Mouse (Mus musculus) midbrain, embryonic 10.5 days (tissue): ENCODE data around the gene Cd3g. TPM values are rescaled to one million over a fixed set of nuclear protein-coding genes. Genes with fewer than 3 reads are reported as not detected.

Experiments used
- DNase-seq: peaks from one replicate; pipeline ENCODE4 v3.0.0-alpha.2; 2017; ENCODE audit warnings: low spot score
- H3K27ac ChIP-seq: fragments of 300-500 bp; sonication (generic); replicated peaks from 2 replicates; pipeline ENCODE4 v1.5.1; 2016; ENCODE audit warnings: mild to moderate bottlenecking
- H3K27me3 ChIP-seq: fragments of 300-500 bp; sonication (generic); 2 replicates; pipeline ENCODE4 v1.6.1; 2016; ENCODE audit warnings: low read depth, mild to moderate bottlenecking; ENCODE audit not compliant: poor library complexity, severe bottlenecking
- H3K36me3 ChIP-seq: fragments of 300-500 bp; sonication (generic); 2 replicates; pipeline ENCODE4 v1.6.1; 2016; ENCODE audit warnings: mild to moderate bottlenecking, moderate library complexity
- H3K4me1 ChIP-seq: fragments of 300-500 bp; sonication (generic); 2 replicates; pipeline ENCODE4 v1.6.1; 2016
- H3K4me3 ChIP-seq: fragments of 300-500 bp; sonication (generic); 2 replicates; pipeline ENCODE4 v1.5.1; 2016; ENCODE audit warnings: mild to moderate bottlenecking, moderate library complexity
- H3K9me3 ChIP-seq: fragments of 300-500 bp; sonication (generic); replicated peaks from 2 replicates; pipeline ENCODE4 v1.6.1; 2016; ENCODE audit warnings: mild to moderate bottlenecking
- WGBS: fragments of 180-500 bp; shearing (Covaris S2); methylation state at CpG from one replicate; pipeline ENCODE4 v1.1.7; 2016; 5-methylcytosine and 5-hydroxymethylcytosine counted together
- polyA plus RNA-seq: library from polyadenylated mRNA; unstranded; fragments of >200 nt; fragmentation: Nextera tagmentation; extraction: Ambion mirVana; gene quantifications from 2 replicates; pipeline ENCODE4 v1.2.1, GENCODE M21; 2016

Gene Cd3g
- not detected in 2 replicates for polyA plus RNA-seq

GRCm38 (mm10) chr9:44980242-44980641 is at the start of gene Cd3g:
Cd3g (minus strand) TSS chr9:44980431.
- 66% methylated on average over 3 of the region's 3 CpGs for WGBS
- no peak for DNase-seq
- Histone ChIP-seq H3K4me3 (no peak within 1 kb of the TSS), H3K27me3 (0 out of 2 replicates have a peak, but pooled peaks cover 5% of the 10 kb centered on the region), H3K27ac (no peak within 1 kb of the TSS), H3K4me1 (no peaks in the 10 kb centered on the region), H3K9me3 (no peaks in the 10 kb centered on the region), H3K36me3 (no peaks in the 10 kb centered on the region)

DNA sequence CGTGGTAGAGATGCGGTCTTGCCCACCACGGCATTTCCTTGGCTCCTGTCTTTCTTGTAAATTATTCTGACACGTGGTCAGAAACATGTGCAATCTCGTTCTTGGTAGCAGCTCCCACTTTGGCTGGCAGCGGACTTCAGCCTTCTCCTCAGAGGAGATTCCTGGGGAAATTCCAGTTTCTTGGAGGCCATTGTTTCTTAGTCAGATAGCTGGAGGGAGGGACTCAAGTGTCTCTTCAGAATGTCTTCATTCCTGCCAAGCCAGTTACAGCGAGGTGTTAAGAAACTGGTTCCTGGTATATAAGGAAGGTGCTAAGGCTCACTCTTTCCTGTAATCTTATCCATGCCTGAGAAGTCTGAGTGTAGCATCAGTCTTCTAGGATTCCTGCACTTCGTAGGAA is 47.1 kb upstream of the Cd3g start:
- DNase-seq: no peak
- 78% methylated on average over 8 of the region's 8 CpGs for WGBS

DNA sequence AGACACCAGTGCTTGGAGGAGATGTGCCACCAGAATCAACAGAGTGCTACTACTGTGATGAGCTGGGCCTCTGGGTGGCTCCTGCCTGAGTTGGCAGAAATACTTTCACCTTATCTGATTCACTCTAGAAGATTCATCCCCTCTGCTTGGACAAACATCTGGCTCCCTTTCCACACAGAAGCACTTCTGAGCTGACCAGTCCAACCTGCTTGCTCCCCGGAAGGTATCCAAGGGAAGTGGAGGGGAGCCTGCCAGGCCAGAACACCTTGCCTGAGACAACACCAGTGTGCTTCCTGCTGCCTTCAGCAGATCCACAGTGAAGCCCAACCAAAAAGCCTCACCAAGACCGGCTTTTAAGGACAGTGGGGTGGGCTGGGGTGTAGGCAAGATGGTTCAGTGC is 44.0 kb upstream of the Cd3g start:
- Histone ChIP-seq H3K4me3 (no peak overlapping the region), H3K27me3 (no peaks in the 10 kb centered on the region; the same call in 1 of the 2 replicates), H3K36me3 (no peaks in the 10 kb centered on the region), H3K27ac (no peak overlapping the region), H3K4me1 (no peaks in the 10 kb centered on the region), H3K9me3 (no peaks in the 10 kb centered on the region)
- DNase-seq: no peak
- 92% methylated on average over 2 of the region's 2 CpGs for WGBS

More for the DNA sequence above, 47.1 kb upstream of the Cd3g start:
- Histone ChIP-seq H3K9me3 (no peaks in the 10 kb centered on the region), H3K27me3 (no peaks in the 10 kb centered on the region; the same call in 1 of the 2 replicates), H3K4me3 (no peak overlapping the region), H3K4me1 (no peaks in the 10 kb centered on the region), H3K36me3 (no peaks in the 10 kb centered on the region), H3K27ac (no peak overlapping the region)

- Histone ChIP-seq H3K27me3 (no peaks in the 10 kb centered on the region; the same call in 1 of the 2 replicates), H3K4me1 (no peaks in the 10 kb centered on the region), H3K4me3 (no peak overlapping the region), H3K36me3 (no peaks in the 10 kb centered on the region), H3K27ac (no peak overlapping the region), H3K9me3 (no peaks in the 10 kb centered on the region)
- 64% methylated on average over 3 of the region's 3 CpGs for WGBS
- no peak for DNase-seq
Measured at GRCm38 (mm10) chr9:45023638-45024037, 43.4 kb upstream of the Cd3g start.

- Histone ChIP-seq H3K36me3 (no peaks in the 10 kb centered on the region), H3K4me1 (no peaks in the 10 kb centered on the region), H3K9me3 (no peaks in the 10 kb centered on the region), H3K27ac (no peak overlapping the region), H3K4me3 (no peak overlapping the region), H3K27me3 (no peaks in the 10 kb centered on the region; the same call in 1 of the 2 replicates)
- peak; percentile 58 for DNase-seq
- 14% methylated on average over 3 of the region's 3 CpGs for WGBS
Measured at GRCm38 (mm10) chr9:45022800-45023199, 42.6 kb upstream of the Cd3g start.

DNA sequence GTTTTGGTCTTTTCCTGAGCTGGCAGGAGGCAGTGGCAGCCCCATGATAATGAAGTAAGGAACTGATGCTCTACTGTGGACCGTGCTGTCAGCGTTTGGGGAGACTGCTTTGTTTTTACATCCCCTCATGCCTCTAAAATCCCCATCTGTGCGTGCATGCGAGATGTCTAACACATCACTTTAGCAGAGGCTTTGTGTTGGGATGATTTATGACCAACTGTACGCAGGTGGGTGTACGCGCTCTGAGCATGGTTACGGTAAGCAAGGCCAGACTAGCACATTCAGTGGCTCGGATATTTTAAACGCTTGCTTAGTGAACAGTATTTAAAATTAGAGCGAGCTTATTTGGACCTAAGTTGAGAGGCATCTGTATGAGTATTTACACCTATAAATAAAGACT is 37.8 kb upstream of the Cd3g start:
- DNase-seq: no peak
- Histone ChIP-seq H3K9me3 (no peaks in the 10 kb centered on the region), H3K27me3 (no peaks in the 10 kb centered on the region), H3K4me1 (no peaks in the 10 kb centered on the region), H3K4me3 (no peak overlapping the region), H3K27ac (no peak overlapping the region), H3K36me3 (no peaks in the 10 kb centered on the region)
- WGBS: 91% methylated on average over 11 of the region's 11 CpGs

DNA sequence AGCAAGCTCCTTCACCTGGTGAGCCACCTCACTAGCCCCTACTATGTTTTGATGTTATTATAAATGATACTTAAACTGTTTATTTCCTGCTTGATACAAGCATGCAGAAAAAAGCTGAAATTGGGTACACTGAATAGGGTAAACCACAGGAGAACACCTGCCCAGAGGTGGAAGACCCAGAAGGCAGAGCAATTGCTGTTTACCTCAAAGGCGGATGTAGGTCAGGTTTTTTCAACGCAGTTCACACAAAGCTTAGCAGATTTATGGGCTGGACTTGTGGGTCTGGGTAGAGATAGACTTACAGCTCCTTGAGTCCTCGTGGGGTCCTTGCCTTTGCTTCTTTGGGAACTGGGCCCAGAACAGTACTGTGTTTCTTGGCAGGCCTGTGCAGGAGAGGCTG is 35.6 kb upstream of the Cd3g start:
- no peaks in the 10 kb centered on the region for H3K9me3 ChIP-seq
- no peaks in the 10 kb centered on the region for H3K36me3 ChIP-seq
- H3K27ac ChIP-seq: no peak overlapping the region
- no peaks in the 10 kb centered on the region for H3K4me1 ChIP-seq
- no peak for DNase-seq
- H3K27me3 ChIP-seq: no peaks in the 10 kb centered on the region
- WGBS: 77% methylated on average over 3 of the region's 3 CpGs
- no peak overlapping the region for H3K4me3 ChIP-seq

GRCm38 (mm10) chr9:45014879-45015278 is 34.6 kb upstream of the Cd3g start:
- Histone ChIP-seq H3K4me1 (no peaks in the 10 kb centered on the region), H3K27ac (no peak overlapping the region), H3K27me3 (no peaks in the 10 kb centered on the region), H3K4me3 (no peak overlapping the region), H3K9me3 (no peaks in the 10 kb centered on the region), H3K36me3 (no peaks in the 10 kb centered on the region)
- 42% methylated on average over 2 of the region's 2 CpGs for WGBS
- DNase-seq: no peak

DNA sequence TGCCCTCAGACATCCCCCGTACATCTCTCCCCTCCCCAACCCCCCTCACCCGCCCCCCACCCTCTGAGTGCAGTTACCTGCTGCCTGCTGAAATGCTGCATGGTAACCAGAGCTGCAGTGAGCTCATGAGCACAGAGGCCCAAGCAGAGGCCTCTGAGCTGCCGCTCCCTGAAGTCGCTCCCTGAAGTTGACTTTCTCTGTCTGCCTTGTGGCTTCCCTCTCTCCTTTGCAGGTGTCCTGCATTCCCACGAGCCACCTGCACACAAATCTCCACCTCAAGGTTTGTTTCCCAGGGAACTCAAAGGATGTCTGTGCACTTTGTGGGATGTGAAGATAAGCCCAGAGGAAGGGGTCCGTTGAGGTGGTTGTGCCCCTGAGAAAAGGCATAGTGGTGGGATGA is 31.1 kb upstream of the Cd3g start:
- Histone ChIP-seq H3K36me3 (no peaks in the 10 kb centered on the region), H3K27ac (no peak overlapping the region), H3K4me1 (no peaks in the 10 kb centered on the region), H3K4me3 (no peak overlapping the region), H3K27me3 (no peaks in the 10 kb centered on the region), H3K9me3 (no peaks in the 10 kb centered on the region)
- WGBS: 52% methylated on average over 6 of the region's 6 CpGs
- no peak for DNase-seq

DNA sequence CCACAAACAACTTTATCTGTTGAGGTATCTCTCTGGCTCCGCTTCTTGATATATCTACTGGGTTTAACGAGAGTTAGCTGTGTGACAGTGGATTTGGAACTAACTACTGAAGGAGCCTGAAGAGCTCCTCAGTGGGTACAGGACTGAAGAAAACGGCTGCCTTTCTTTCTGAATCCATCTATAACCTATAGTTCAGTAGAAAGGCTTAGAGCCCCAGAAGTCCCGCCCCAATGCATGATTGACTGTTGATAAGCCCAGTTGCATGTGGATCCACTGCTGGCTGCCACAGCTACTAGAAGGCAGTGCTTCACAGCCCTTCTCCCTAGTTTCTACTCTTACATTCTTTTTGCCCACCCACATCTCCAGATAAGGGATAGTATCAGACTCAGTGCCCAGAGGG is 30.2 kb upstream of the Cd3g start:
- no peaks in the 10 kb centered on the region for H3K36me3 ChIP-seq
- H3K4me1 ChIP-seq: no peaks in the 10 kb centered on the region
- H3K27ac ChIP-seq: no peak overlapping the region
- H3K9me3 ChIP-seq: no peaks in the 10 kb centered on the region
- H3K27me3 ChIP-seq: no peaks in the 10 kb centered on the region
- WGBS: 81% methylated on average over 4 of the region's 4 CpGs
- H3K4me3 ChIP-seq: no peak overlapping the region
- DNase-seq: no peak

GRCm38 (mm10) chr9:45009180-45010078 is 29.2 kb upstream of the Cd3g start, which contains the start of gene Cd3e:
Cd3e (minus strand) TSS chr9:45009627.
- WGBS: 88% methylated on average over 19 of the region's 19 CpGs
- no peak within 1 kb of the TSS for H3K27ac ChIP-seq
- H3K4me1 ChIP-seq: no peaks in the 10 kb centered on the region
- no peak within 1 kb of the TSS for H3K4me3 ChIP-seq
- no peaks in the 10 kb centered on the region for H3K9me3 ChIP-seq
- H3K36me3 ChIP-seq: no peaks in the 10 kb centered on the region
- H3K27me3 ChIP-seq: no peaks in the 10 kb centered on the region
- no peak for DNase-seq

- no peaks in the 10 kb centered on the region for H3K4me1 ChIP-seq
- H3K27me3 ChIP-seq: no peaks in the 10 kb centered on the region
- 71% methylated on average over 4 of the region's 4 CpGs for WGBS
- H3K9me3 ChIP-seq: no peaks in the 10 kb centered on the region
- no peaks in the 10 kb centered on the region for H3K36me3 ChIP-seq
- H3K27ac ChIP-seq: no peak overlapping the region
- H3K4me3 ChIP-seq: no peak overlapping the region
- DNase-seq: no peak
Measured at GRCm38 (mm10) chr9:45008342-45008741, 28.1 kb upstream of the Cd3g start.

DNA sequence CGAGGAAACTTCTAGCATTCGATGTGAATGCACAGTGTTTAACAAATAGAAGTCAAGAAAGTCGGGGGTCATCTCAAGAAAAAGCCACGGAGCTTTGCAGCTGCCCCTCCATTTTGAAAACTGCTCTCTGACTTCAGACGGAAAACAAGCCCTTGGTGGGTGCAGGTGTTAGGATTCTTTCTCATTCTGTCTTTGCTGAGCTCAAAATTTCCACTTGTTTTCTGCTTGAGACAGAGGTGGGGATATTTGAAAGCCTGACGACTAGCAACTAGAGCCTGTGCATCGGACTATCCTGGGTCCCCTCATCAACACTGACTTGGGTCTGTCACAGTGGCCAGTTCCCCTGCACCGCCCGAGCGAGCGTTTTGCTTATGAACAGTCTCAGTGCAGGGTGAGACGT is 27.2 kb upstream of the Cd3g start:
- WGBS: 82% methylated on average over 12 of the region's 12 CpGs
- Histone ChIP-seq H3K36me3 (no peaks in the 10 kb centered on the region), H3K27me3 (no peaks in the 10 kb centered on the region), H3K4me3 (no peak overlapping the region), H3K4me1 (no peaks in the 10 kb centered on the region), H3K9me3 (no peaks in the 10 kb centered on the region), H3K27ac (no peak overlapping the region)
- DNase-seq: no peak
